Mouse (Mus musculus): ENCODE measurements around the gene Tinagl1.

- TF ChIP-seq ELF1 (IDR thresholded peaks at IDR 0.05; ENCODE audit: low read depth, low read length) (no peak), EP300 (IDR thresholded peaks at IDR 0.05; ENCODE audit: low read depth in 1 of 2, low read length in 2 of 2) (no peak), MAFK (IDR thresholded peaks at IDR 0.05; ENCODE audit: borderline replicate concordance, low read depth, low read length) (no peak), NRF1 (IDR thresholded peaks at IDR 0.05; ENCODE audit: insufficient read depth, low read depth, low read length, poor library complexity, severe bottlenecking) (no peak), ZC3H11A (IDR thresholded peaks at IDR 0.05; ENCODE audit: low read depth, low read length) (no peak)
Measured at GRCm38 (mm10) chr4:130224071-130224470, 49.1 kb upstream of the Tinagl1 start.

Measured in MEL (cell line).